Mouse (Mus musculus) neural tube, embryonic 14.5 days (tissue): ENCODE data around the gene Akap9. TPM values are rescaled to one million over a fixed set of nuclear protein-coding genes. Genes with fewer than 3 reads are reported as not detected.
"Not testable (repeated sequence)": the region's sequence is repeated elsewhere in the genome, so short reads cannot be mapped to it uniquely, and the experiment has no call there.

Experiments
- ATAC-seq: fragments of 200-750 bp; cut with Nextera tagmentation; 2 replicates; pipeline ENCODE4 v1.8.0; 2017; ENCODE audit warnings: low read depth, mild to moderate bottlenecking, moderate TSS enrichment, moderate library complexity
- H3K27ac ChIP-seq: fragments of 300-500 bp; sonication (generic); 2 replicates; pipeline ENCODE4 v1.5.1; 2014; ENCODE audit warnings: low read depth, mild to moderate bottlenecking, control low read depth, low read length, moderate library complexity, mixed read lengths
- H3K27me3 ChIP-seq: fragments of 300-500 bp; sonication (generic); 2 replicates; pipeline ENCODE4 v1.6.1; 2014; ENCODE audit warnings: low read length; ENCODE audit not compliant: control insufficient read depth, insufficient read depth
- H3K36me3 ChIP-seq: fragments of 300-500 bp; sonication (generic); 2 replicates; pipeline ENCODE4 v1.6.1; 2014; ENCODE audit warnings: low read length, mixed read lengths; ENCODE audit not compliant: control insufficient read depth, insufficient read depth
- H3K4me1 ChIP-seq: fragments of 300-500 bp; sonication (generic); 2 replicates; pipeline ENCODE4 v1.6.1; 2014; ENCODE audit warnings: low read length; ENCODE audit not compliant: control insufficient read depth, insufficient read depth
- H3K4me2 ChIP-seq: fragments of 300-500 bp; sonication (generic); 2 replicates; pipeline ENCODE4 v1.6.1; 2014; ENCODE audit warnings: mild to moderate bottlenecking, low read depth, low read length, control low read depth
- H3K4me3 ChIP-seq: fragments of 300-500 bp; sonication (generic); 2 replicates; pipeline ENCODE4 v1.5.1; 2014; ENCODE audit warnings: low read depth, low read length, control low read depth, mixed read lengths
- H3K9ac ChIP-seq: fragments of 300-500 bp; sonication (generic); replicated peaks from 2 replicates; pipeline ENCODE4 v1.6.1; 2014; ENCODE audit warnings: low read depth, mild to moderate bottlenecking, control low read depth, low read length, mixed read lengths
- H3K9me3 ChIP-seq: fragments of 300-500 bp; sonication (generic); 2 replicates; pipeline ENCODE4 v1.6.1; 2016; ENCODE audit warnings: low read length; ENCODE audit not compliant: control insufficient read depth
- WGBS: fragments of 180-500 bp; shearing (Covaris S2); extraction: QIAGEN DNeasy Blood & Tissue Kit; methylation state at CpG from one replicate; pipeline ENCODE4 v1.1.7; 2014; 5-methylcytosine and 5-hydroxymethylcytosine counted together
- polyA plus RNA-seq: library from polyadenylated mRNA; unstranded; fragments of >200 nt; fragmentation: Nextera tagmentation; extraction: Ambion mirVana; gene quantifications from 2 replicates; pipeline ENCODE4 v1.2.1, GENCODE M21; 2014

The Akap9 gene
- polyA plus RNA-seq, 1 experiment from 2014 or later: 342 TPM

DNA sequence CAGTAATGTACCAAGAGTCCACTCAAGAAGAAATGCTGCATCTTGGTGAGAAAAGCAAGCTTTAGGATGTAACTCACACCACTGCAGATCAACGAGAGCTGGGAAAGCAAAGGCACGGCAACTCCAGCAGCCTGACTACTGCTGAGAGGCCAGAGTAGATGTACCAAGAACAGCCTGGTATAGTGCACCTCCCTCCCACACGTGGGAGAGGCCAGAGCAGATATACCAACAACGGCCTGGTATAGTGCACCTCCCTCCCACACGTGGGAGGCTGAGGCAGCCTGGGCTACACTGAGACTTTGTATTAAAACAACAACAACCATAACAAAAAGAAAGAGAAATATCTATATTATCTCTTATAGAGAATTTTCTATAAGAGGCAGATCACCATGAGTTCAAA, 160.3 kb downstream of the Akap9 start:
- Histone ChIP-seq H3K36me3 (peaks cover 51% of the 10 kb centered on the region), H3K27ac (no peak overlapping the region), H3K27me3 (no peaks in the 10 kb centered on the region), H3K9ac (no peak overlapping the region), H3K9me3 (no peaks in the 10 kb centered on the region), H3K4me2 (no peak overlapping the region), H3K4me3 (no peak overlapping the region), H3K4me1 (no peaks in the 10 kb centered on the region)
- WGBS: 81% methylated on average over 5 of the region's 5 CpGs
- no peak for ATAC-seq

DNA sequence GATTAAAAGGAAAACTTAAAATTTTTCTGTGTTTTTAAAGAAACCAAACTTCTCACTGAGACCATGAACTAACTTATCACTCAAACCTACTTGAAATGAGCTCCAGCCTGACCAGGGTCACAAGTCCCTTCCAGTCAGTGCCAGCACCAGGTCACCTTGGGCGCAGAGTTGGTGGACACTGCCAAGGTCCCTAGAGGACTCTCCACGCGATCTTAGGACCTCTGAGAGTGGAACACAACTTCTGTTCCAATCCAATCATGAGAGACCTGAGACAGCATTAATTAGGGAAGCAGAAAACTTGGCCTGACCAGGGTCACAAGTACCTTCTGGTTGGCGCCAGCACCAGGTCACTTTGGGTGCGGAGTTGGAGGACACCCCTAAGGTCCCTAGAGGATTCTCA, 166.6 kb downstream of the Akap9 start:
- H3K27ac ChIP-seq: no peak overlapping the region
- H3K9ac ChIP-seq: no peak overlapping the region
- no peaks in the 10 kb centered on the region for H3K27me3 ChIP-seq
- peaks cover 35% of the 10 kb centered on the region for H3K36me3 ChIP-seq
- no peaks in the 10 kb centered on the region for H3K4me1 ChIP-seq
- WGBS: 97% methylated on average over 5 of the region's 5 CpGs
- H3K4me3 ChIP-seq: no peak overlapping the region
- ATAC-seq: no peak
- H3K9me3 ChIP-seq: no peaks in the 10 kb centered on the region
- H3K4me2 ChIP-seq: no peak overlapping the region

DNA sequence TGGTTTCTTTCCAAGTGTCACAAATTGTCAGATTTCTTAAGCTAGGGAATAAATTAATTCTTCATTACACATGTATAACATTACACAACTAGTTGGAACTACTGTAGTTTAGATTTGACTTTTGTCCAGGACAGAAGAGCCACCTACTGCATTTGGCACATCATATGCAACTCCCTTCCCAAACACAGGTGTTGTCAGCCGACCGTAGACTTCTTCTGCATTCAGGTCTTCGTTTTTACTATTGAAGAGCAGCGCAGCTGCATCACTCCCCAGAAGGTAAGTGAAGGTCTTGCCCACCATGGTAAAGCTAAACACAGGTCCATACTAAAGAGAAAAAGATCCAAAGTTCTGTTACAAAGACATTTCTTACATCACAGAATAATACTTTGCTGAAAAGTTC, 173.2 kb downstream of the Akap9 start:
- H3K27ac ChIP-seq: no peak overlapping the region
- H3K9me3 ChIP-seq: no peaks in the 10 kb centered on the region
- ATAC-seq: no peak
- H3K27me3 ChIP-seq: no peaks in the 10 kb centered on the region
- no peak overlapping the region for H3K4me3 ChIP-seq
- no peak overlapping the region for H3K9ac ChIP-seq
- H3K4me1 ChIP-seq: peaks cover 17% of the 10 kb centered on the region
- peaks cover 20% of the 10 kb centered on the region for H3K36me3 ChIP-seq
- WGBS: over 99% methylated on average over 4 of the region's 4 CpGs
- no peak overlapping the region for H3K4me2 ChIP-seq

DNA sequence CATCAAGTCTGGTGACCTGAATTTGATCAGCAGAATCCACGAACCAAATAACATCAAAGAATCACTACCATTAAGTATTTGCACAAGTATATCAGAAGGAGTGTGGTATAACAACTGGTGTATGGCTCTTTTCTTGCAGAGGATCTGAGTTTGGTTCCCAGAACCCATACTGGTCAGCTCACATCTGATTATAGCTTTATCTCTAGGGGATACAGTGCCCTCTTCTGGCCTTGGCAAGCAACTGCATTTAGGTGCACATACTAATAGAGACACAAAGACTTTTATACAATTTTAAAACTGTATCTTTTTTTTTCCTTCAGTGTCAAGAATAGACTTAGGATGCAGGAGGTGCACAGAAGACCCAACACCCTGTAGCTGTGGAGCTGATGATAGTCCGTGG, 173.9 kb downstream of the Akap9 start:
- Histone ChIP-seq H3K4me1 (peaks cover 17% of the 10 kb centered on the region), H3K36me3 (peaks cover 20% of the 10 kb centered on the region), H3K9me3 (no peaks in the 10 kb centered on the region), H3K4me2 (no peak overlapping the region), H3K27me3 (no peaks in the 10 kb centered on the region), H3K27ac (no peak overlapping the region), H3K4me3 (no peak overlapping the region), H3K9ac (no peak overlapping the region)
- ATAC-seq: no peak
- 94% methylated on average over 2 of the region's 2 CpGs for whole genome bisulfite sequencing

DNA sequence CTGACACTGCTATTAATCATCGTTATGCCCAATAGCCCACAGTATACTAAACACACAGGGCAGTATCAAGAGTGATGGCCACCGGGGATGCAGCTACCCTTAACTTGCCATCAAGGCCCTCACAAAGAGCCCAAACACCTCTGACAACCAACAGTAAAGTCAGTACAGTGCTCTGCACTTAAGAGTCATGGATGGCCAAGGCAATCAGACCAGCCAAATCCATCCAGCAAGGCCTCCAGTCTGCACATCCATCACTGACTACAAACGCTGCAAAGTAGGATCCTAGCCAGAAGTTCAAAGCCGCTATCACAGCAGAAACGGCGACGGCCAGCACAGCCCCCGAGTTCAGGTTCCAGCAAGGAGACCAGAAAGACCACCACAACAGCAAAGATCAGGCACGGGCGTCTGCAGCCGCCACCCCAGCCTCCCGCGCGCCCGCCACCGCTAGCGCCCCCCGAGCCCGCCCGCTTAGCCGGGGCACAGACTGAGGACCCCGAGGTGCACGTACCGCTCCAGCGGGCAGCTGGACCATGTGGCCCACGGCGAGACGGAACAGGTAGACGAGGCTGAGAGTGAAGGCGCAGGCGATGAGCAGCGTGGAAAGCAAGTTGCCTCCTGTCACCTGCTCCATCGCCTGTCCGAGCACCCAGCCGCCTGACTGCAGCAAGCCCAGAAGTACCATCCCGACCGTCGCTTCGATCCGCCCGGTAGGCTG, 175.9 kb downstream of the Akap9 start:
- Histone ChIP-seq H3K36me3 (peaks cover 20% of the 10 kb centered on the region), H3K27me3 (no peaks in the 10 kb centered on the region), H3K27ac (peak overlapping the region; percentile 99), H3K9ac (peak overlapping the region; percentile 91), H3K4me2 (peak overlapping the region; percentile 71), H3K4me3 (peak overlapping the region; percentile 72), H3K9me3 (no peaks in the 10 kb centered on the region), H3K4me1 (peaks cover 17% of the 10 kb centered on the region)
- WGBS: 1% methylated on average over 41 of the region's 41 CpGs
- ATAC-seq: peak; percentile 73

DNA sequence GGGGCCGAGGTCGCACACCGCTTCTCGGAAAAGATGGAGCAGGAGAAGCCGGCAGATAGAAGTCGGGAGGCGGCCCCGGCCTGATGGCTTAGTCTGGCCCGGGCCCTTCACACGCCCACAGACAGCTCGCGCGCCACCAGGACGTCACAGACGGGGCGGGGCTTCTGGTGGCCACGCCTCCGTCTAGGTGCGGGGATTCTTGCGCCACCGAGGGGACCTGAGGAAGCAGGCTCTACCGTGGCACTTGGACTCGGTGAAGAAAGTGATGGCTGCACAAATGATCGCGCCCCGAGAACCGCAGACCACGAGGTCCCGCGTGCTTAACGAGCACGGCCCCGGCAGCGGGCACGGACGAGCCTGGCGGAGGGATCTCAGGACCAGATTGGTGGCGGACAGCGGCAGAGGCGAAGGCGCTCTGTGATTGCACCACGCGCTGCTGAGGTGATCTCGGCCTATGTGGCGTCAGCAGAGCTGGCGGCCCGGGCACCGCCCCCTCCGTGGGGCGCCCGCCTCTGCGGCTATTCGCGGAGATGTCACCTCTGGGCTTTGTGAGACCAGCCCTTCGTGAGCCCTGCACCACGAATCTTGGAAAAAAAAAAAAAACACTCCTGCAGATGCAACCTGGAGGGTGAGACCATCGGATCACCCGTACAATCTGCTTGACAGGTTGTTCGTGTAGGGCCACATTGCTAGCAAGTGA, 176.6 kb downstream of the Akap9 start, which contains the start of gene Cyp51:
Gene Cyp51, minus strand, starts transcription at position 406 of the 700 bp plus-strand sequence.
- WGBS: under 1% methylated on average over 56 of the region's 59 CpGs
- Histone ChIP-seq H3K9me3 (no peaks in the 10 kb centered on the region), H3K4me2 (peak within 1 kb of the TSS; percentile 71), H3K27me3 (no peaks in the 10 kb centered on the region), H3K27ac (peak within 1 kb of the TSS; percentile 99), H3K36me3 (peaks cover 15% of the 10 kb centered on the region), H3K4me3 (peak within 1 kb of the TSS; percentile 72), H3K4me1 (peaks cover 17% of the 10 kb centered on the region), H3K9ac (peak within 1 kb of the TSS; percentile 91)
- ATAC-seq: peak; percentile 97

DNA sequence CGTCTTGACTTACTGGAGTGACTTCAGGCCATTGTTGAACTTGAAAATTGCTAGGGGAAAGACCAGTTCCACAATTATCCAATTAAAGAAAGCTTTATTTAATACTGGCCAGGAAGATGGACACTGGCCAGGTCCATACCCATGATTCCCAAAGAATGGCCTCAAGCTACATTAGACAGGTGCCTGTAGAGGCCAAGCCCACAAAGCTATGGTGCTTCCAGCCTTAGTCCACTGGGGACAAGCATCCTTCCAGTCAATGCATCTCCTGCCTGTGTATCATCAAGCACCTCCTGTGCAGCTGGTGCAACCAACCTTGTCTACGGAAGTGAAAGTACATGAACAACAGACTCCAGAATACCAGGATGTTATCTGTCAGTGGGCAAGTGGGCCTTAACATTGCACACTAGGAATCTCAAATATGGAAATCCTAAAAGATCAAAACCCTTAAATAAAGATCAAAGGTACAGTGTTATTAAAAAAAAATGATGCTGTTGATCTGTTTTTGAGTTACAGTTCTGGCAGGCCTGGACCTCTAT, 177.9 kb downstream of the Akap9 start:
- 89% methylated on average over 2 of the region's 2 CpGs for WGBS

DNA sequence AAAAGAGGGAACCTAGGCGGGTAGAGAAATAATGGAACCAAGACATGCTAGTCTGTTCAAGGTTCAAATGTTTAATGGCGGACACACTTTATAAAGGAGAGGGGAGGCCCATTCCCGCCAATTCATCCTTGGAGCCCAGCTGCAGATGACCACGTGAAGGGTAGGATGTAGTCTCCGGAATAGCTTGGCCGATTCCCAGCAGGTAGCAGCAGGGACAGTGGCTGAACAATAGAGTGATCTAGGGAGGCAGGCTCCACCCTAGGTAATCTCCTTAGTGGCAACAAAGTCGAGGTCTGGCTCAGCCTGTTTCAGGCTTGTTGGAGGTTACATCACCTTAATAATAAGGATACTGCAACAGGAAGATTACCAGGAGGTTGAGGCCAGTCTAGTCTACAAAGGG, 179.2 kb downstream of the Akap9 start:
- not testable (repeated sequence) for H3K9ac ChIP-seq, H3K4me3 ChIP-seq, H3K27ac ChIP-seq, H3K9me3 ChIP-seq, H3K4me2 ChIP-seq, H3K27me3 ChIP-seq, H3K36me3 ChIP-seq, ATAC-seq
- H3K4me1 ChIP-seq: peaks cover 17% of the 10 kb centered on the region
- WGBS: 54% methylated on average over 7 of the region's 7 CpGs

More for the DNA sequence above, 177.9 kb downstream of the Akap9 start:
- Histone ChIP-seq H3K27me3 (no peaks in the 10 kb centered on the region), H3K9ac (no peak overlapping the region), H3K4me2 (no peak overlapping the region), H3K4me1 (peaks cover 17% of the 10 kb centered on the region), H3K27ac (peak overlapping the region; percentile 99), H3K36me3 (peaks cover 11% of the 10 kb centered on the region; the same call in 1 of the 2 replicates), H3K9me3 (no peaks in the 10 kb centered on the region), H3K4me3 (no peak overlapping the region)
- no peak for ATAC-seq

DNA sequence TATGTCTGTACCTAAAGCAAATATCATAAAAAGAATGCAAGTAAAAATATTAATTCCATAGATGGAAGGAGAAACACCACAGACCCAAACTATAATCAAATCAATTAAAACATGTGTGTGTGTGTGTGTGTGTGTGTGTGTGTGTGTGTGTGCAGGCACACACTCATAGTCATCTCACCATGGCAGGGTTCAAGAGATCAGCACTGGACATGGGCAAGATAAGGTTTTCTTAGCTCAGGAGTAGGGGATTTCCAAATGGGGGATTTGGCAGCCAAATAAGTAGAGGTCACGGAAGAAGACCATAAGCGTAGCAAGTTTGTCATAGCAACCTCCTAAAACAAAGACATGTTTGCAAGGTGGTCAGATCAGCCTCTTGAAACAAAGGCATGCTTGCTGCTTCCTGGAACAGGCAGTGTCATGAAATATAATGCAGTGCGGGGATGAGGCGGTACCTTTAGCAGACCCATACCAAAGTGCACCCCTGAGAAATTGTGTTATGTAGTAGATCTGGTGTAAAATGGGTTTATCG, 184.8 kb downstream of the Akap9 start:
- Histone ChIP-seq H3K9ac (no peak overlapping the region), H3K4me2 (no peak overlapping the region), H3K27me3 (no peaks in the 10 kb centered on the region), H3K4me3 (no peak overlapping the region), H3K36me3 (no peaks in the 10 kb centered on the region), H3K27ac (no peak overlapping the region), H3K9me3 (no peaks in the 10 kb centered on the region), H3K4me1 (no peaks in the 10 kb centered on the region)
- 94% methylated on average over 5 of the region's 5 CpGs for WGBS
- ATAC-seq: no peak
